Comparison of ENCODE assay signal across 29 mouse cellular contexts in the genomic region with DNA sequence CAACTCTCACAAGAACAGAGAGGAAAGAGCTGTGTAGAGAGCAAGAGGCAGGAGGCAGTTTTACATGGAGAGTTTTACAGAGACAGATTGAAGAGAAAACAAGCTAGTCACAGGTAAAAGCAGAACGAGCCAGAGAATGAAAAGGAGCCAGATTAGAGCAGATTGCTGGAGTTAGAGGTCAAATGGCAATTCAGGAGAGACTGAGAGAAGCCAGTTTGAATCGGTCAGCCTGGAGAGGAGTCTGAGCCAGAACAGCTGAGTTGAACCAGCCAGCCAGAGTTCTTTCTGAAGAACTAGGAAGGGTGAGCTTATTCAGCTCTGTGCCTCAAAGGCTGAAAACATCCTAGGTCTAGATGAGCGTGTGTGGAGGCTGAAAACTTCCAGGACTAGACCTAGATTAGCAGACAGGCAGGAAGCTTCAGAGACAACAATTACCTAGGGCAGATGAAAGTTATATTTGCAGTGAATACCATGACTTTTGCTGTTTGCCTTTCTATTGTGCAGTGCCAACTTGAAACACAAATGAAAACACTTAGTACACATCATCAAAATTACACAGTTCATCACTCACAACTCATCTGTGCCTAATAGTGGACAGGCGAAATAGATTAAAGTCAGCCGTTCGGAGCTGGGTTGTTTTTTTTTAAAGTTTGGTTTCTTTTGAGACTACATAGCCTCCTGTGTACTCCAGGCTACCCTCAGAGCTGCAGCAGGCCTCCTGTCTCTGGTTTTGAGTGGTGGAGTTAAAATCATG. TPM values are rescaled to one million over a fixed set of nuclear protein-coding genes. Genes with fewer than 3 reads are reported as not detected.
"Had no signal": no experiment of that assay in that cellular context is flagged by ENCODE, and none has a peak within 500 bp of the region (broad histone marks: within the 10 kb centered on the region; RNA-seq: fewer than 3 reads in every experiment).

No protein-coding gene starts in this region.

- DNase-seq: cerebellum, adult 2 months; cerebellum, adult 8-10 months; cerebellum, adult 9-10 months; cerebellum, adult 9-11 months; cerebellum, postnatal 10 days; cerebellum, postnatal 14 days; cerebellum, postnatal 25 days; cerebellum, postnatal 36 days; embryo, embryonic 11 days; forebrain, postnatal 0 days; gastrocnemius, adult 2 months; gastrocnemius, postnatal 10 days; gastrocnemius, postnatal 14 days; gastrocnemius, postnatal 25 days; gastrocnemius, postnatal 36 days; heart, adult 11 months; heart, adult 18-20 months had no signal

- H3K27me3 ChIP-seq: embryonic facial prominence, embryonic 12.5 days; embryonic facial prominence, embryonic 13.5 days; embryonic facial prominence, embryonic 15.5 days; forebrain, embryonic 12.5 days; forebrain, embryonic 13.5 days; forebrain, embryonic 15.5 days had no signal

- H3K9ac ChIP-seq: embryonic facial prominence, embryonic 12.5 days; embryonic facial prominence, embryonic 15.5 days; forebrain, embryonic 12.5 days; forebrain, embryonic 13.5 days; forebrain, embryonic 15.5 days; forebrain, postnatal 0 days had no signal

- H3K4me1 ChIP-seq: embryonic facial prominence, embryonic 13.5 days; embryonic facial prominence, embryonic 15.5 days had no signal

- H3K4me3 ChIP-seq: embryonic facial prominence, embryonic 10.5 days; embryonic facial prominence, embryonic 12.5 days; embryonic facial prominence, embryonic 13.5 days; embryonic facial prominence, embryonic 15.5 days; erythroblast, embryonic 14.5 days; forebrain, embryonic 10.5 days; forebrain, embryonic 12.5 days; forebrain, embryonic 13.5 days; forebrain, embryonic 15.5 days; gastrocnemius, adult 2 months had no signal

- ATAC-seq: forebrain, embryonic 13.5 days; forebrain, embryonic 14.5 days; forebrain, embryonic 15.5 days; forebrain, embryonic 16.5 days; forebrain, postnatal 0 days had no signal

- H3K9me3 ChIP-seq: embryonic facial prominence, embryonic 10.5 days; embryonic facial prominence, embryonic 12.5 days; embryonic facial prominence, embryonic 13.5 days; embryonic facial prominence, embryonic 15.5 days; forebrain, embryonic 10.5 days; forebrain, embryonic 12.5 days; forebrain, embryonic 13.5 days; forebrain, embryonic 15.5 days had no signal

- H3K27ac ChIP-seq: embryonic facial prominence, embryonic 10.5 days; embryonic facial prominence, embryonic 12.5 days; embryonic facial prominence, embryonic 13.5 days; embryonic facial prominence, embryonic 15.5 days; forebrain, embryonic 10.5 days; forebrain, embryonic 12.5 days; forebrain, embryonic 13.5 days; forebrain, embryonic 15.5 days; gastrocnemius, adult 2 months had no signal

- H3K4me2 ChIP-seq: embryonic facial prominence, embryonic 12.5 days; embryonic facial prominence, embryonic 13.5 days; embryonic facial prominence, embryonic 15.5 days; forebrain, embryonic 12.5 days; forebrain, embryonic 13.5 days; forebrain, embryonic 15.5 days had no signal

RNA-seq across cellular contexts. Expression of gene Ltc4s, which starts 57.8 kb away (rescaled TPM):
- total RNA-seq: granulocyte monocyte progenitor cell, adult 5-6 weeks had no signal
- polyA plus RNA-seq: erythroblast, embryonic 14.5 days had no signal
